Mouse (Mus musculus) ES-Bruce4 (cell line): ENCODE measurements around the gene Cmbl.
A peak's percentile ranks its signal among the peaks of the same experiment; 100 is the strongest.

Source experiments
- CTCF ChIP-seq: IDR thresholded peaks from one replicate; pipeline ENCODE4 v1.8.1; 2011; ENCODE audit warnings: low read depth, low read length
- EP300 ChIP-seq: IDR thresholded peaks from 2 replicates; pipeline ENCODE4 v1.6.1; 2011; ENCODE audit warnings: low read depth, low read length; ENCODE audit not compliant: insufficient read depth

DNA sequence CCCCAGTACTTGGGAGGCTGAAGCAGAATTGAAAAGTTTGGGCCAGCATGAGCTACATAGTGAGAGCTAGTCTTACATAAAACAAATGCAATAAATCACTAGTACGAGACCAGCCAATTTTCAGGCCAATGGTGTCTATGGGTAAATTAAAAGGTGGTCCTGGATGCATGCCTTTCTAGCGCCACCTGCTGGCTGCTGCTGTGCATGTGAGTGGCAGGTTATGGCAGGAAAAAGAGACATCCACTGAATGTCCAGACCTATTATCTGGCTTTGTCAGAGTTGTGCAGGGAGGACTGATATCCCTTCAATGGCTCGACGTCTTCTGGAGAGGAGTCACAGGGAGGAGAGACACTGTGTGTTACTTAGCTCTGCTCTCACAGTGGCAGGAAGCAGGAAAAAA lies 21.3 kb downstream of the Cmbl start:
- peak; percentile 98 for TF ChIP-seq CTCF
- TF ChIP-seq EP300 = no peak
